ENCODE assay signal across 7 mouse cellular contexts in genomic region chr7:42642152-42643115, GRCm38 (mm10). TPM values are rescaled to one million over a fixed set of nuclear protein-coding genes. Genes with fewer than 3 reads are reported as not detected.
DNase-seq lines count a peak whose midpoint lies in the region; ATAC-seq and TF ChIP-seq lines count a peak whose summit lies in the region.
"Not testable (repeated sequence)": the region's sequence is repeated elsewhere in the genome, so short reads cannot be mapped to it uniquely, and the experiment has no call there.

TSS of gene Zfp976 (minus strand) at chr7:42642588.

- H3K9me3 ChIP-seq in embryonic facial prominence, embryonic 15.5 days (replicated peaks); limb, embryonic 10.5 days (replicated peaks); midbrain, embryonic 11.5 days (ENCODE audit: control insufficient read depth, low read length): not testable (repeated sequence)

- TF ChIP-seq POLR2A in bone marrow, adult 2 months (IDR thresholded peaks at IDR 0.05; ENCODE audit: borderline replicate concordance, control insufficient read depth, low read depth, low read length); kidney, adult 2 months (IDR thresholded peaks at IDR 0.05; ENCODE audit: low read depth, low read length); small intestine, adult 2 months (IDR thresholded peaks at IDR 0.05; ENCODE audit: low read depth, low read length): not testable (repeated sequence)

- H3K36me3 ChIP-seq in embryonic facial prominence, embryonic 15.5 days; kidney, adult 2 months (ENCODE audit: control insufficient read depth, insufficient read depth, low read length); limb, embryonic 10.5 days; midbrain, embryonic 11.5 days (ENCODE audit: control insufficient read depth, insufficient read depth, low read length); small intestine, adult 2 months (ENCODE audit: control insufficient read depth, insufficient read depth, low read length): not testable (repeated sequence)

- peak within 1 kb of the TSS; percentile 28; the same call in 1 of the 2 replicates for H3K9ac ChIP-seq in embryonic facial prominence, embryonic 15.5 days
- H3K9ac ChIP-seq in midbrain, embryonic 11.5 days (ENCODE audit: low read length) = peak within 1 kb of the TSS; percentile 27; the same call in 1 of the 2 replicates

- peak; percentile 74 for DNase-seq in heart, adult 8-10 months (ENCODE audit: low spot score)
- DNase-seq in kidney, adult 2 months = peak; percentile 86
- peak; percentile 70 for DNase-seq in limb, embryonic 10.5 days (ENCODE audit: low spot score)
- peak; percentile 91 for DNase-seq in midbrain, embryonic 11.5 days (ENCODE audit: low spot score, missing footprints)

- H3K4me3 ChIP-seq in bone marrow, adult 2 months (replicated peaks; ENCODE audit: control insufficient read depth, low read depth, low read length) = peak within 1 kb of the TSS; percentile 65
- H3K4me3 ChIP-seq in embryonic facial prominence, embryonic 15.5 days (replicated peaks) = peak within 1 kb of the TSS; percentile 47
- peak within 1 kb of the TSS; percentile 69 for H3K4me3 ChIP-seq in kidney, adult 2 months (ENCODE audit: insufficient read depth, low read depth, low read length)
- peak within 1 kb of the TSS; percentile 48 for H3K4me3 ChIP-seq in limb, embryonic 10.5 days
- peak within 1 kb of the TSS; percentile 28 for H3K4me3 ChIP-seq in midbrain, embryonic 11.5 days (ENCODE audit: low read depth, low read length)
- H3K4me3 ChIP-seq in small intestine, adult 2 months (ENCODE audit: low read depth, low read length) = peak within 1 kb of the TSS; percentile 73

- WGBS in bone marrow, adult 2 months = 3% methylated on average over 25 of the region's 25 CpGs
- WGBS in embryonic facial prominence, embryonic 15.5 days = 2% methylated on average over 25 of the region's 25 CpGs
- WGBS in kidney, adult 2 months = 3% methylated on average over 25 of the region's 25 CpGs
- 2% methylated on average over 25 of the region's 25 CpGs for WGBS in limb, embryonic 10.5 days
- WGBS in midbrain, embryonic 11.5 days = 3% methylated on average over 25 of the region's 25 CpGs
- WGBS in small intestine, adult 2 months = 2% methylated on average over 25 of the region's 25 CpGs

- peak; percentile 91 for ATAC-seq in embryonic facial prominence, embryonic 15.5 days (ENCODE audit: insufficient number of reproducible peaks, low FRiP score, low TSS enrichment, low read depth)
- ATAC-seq in midbrain, embryonic 11.5 days (ENCODE audit: low FRiP score) = peak; percentile 99

- not testable (repeated sequence) for H3K4me1 ChIP-seq in bone marrow, adult 2 months (ENCODE audit: control insufficient read depth, insufficient read depth, low read length); embryonic facial prominence, embryonic 15.5 days; kidney, adult 2 months (ENCODE audit: control insufficient read depth, insufficient read depth, low read length); limb, embryonic 10.5 days; midbrain, embryonic 11.5 days (ENCODE audit: control insufficient read depth, insufficient read depth, low read length); small intestine, adult 2 months (ENCODE audit: control insufficient read depth, insufficient read depth, insufficient read length, low read length)

- TF ChIP-seq CTCF in bone marrow, adult 2 months (IDR thresholded peaks at IDR 0.05; ENCODE audit: control insufficient read depth, insufficient read depth, low read length); kidney, adult 2 months (conservative IDR thresholded peaks at IDR 0.05; ENCODE audit: insufficient read depth, insufficient read length, low read depth, low read length); small intestine, adult 2 months (IDR thresholded peaks at IDR 0.05; ENCODE audit: extremely low read depth, insufficient read length, insufficient replicate concordance, low read depth, low read length): not testable (repeated sequence)

- H3K27me3 ChIP-seq in embryonic facial prominence, embryonic 15.5 days; kidney, adult 2 months (replicated peaks; ENCODE audit: control insufficient read depth, insufficient read depth, low read length); limb, embryonic 10.5 days (ENCODE audit: low read depth, poor library complexity, severe bottlenecking); midbrain, embryonic 11.5 days (ENCODE audit: control insufficient read depth, insufficient read depth, low read length); small intestine, adult 2 months (ENCODE audit: control insufficient read depth, insufficient read depth, low read length): not testable (repeated sequence)

- not testable (repeated sequence) for H3K27ac ChIP-seq in bone marrow, adult 2 months (ENCODE audit: control insufficient read depth, insufficient read depth, low read depth, low read length, poor library complexity); embryonic facial prominence, embryonic 15.5 days (replicated peaks); kidney, adult 2 months (ENCODE audit: insufficient read depth, low read depth, low read length); midbrain, embryonic 11.5 days (ENCODE audit: low read depth, low read length); small intestine, adult 2 months (ENCODE audit: insufficient read depth, low read depth, low read length)
- H3K27ac ChIP-seq in limb, embryonic 10.5 days = peak within 1 kb of the TSS; percentile 30; the same call in 1 of the 2 replicates

- peak within 1 kb of the TSS; percentile 45 for H3K4me2 ChIP-seq in embryonic facial prominence, embryonic 15.5 days (replicated peaks)
- peak within 1 kb of the TSS; percentile 36 for H3K4me2 ChIP-seq in midbrain, embryonic 11.5 days

RNA-seq across cellular contexts. Expression of gene Zfp976, which starts in this region (rescaled TPM):
- polyA plus RNA-seq in bone marrow, adult 2 months (2011; ENCODE audit: insufficient read depth, insufficient read length, low replicate concordance, missing spikeins) = 0.70 and 2.3 TPM in 2 replicates
- 2.2 and 2.9 TPM in 2 replicates for polyA plus RNA-seq in embryonic facial prominence, embryonic 15.5 days (2015; fragmentation: Nextera tagmentation; extraction: Ambion mirVana)
- total RNA-seq in heart, adult 8-10 months (2022) = 1 to 10 TPM; 2.3 to 2.9 (median 2.5) TPM
- 0.31 and 0.47 TPM in 2 replicates for polyA plus RNA-seq in kidney, adult 2 months (2012; rRNA removed)
- 4.5 and 6.0 TPM in 2 replicates for polyA plus RNA-seq in limb, embryonic 10.5 days (2016; fragmentation: Nextera tagmentation; extraction: Ambion mirVana)
- polyA plus RNA-seq in midbrain, embryonic 11.5 days (2014; fragmentation: Nextera tagmentation; extraction: Ambion mirVana) = 0.97 and 0.98 TPM in 2 replicates
- 0.05 TPM in 1 of 2 replicates, not detected in the other for polyA plus RNA-seq in small intestine, adult 2 months (2012; rRNA removed)

Comparison
In these comparisons a context has a peak if more than half of its experiments do, and no peak if none do; other contexts are left out.
1. Peak in DNase-seq and H3K4me3 ChIP-seq in kidney, adult 2 months; RNA of the gene not detected or under 1 TPM.
2. Peak in DNase-seq, ATAC-seq, H3K4me3 ChIP-seq, H3K9ac ChIP-seq and H3K4me2 ChIP-seq in midbrain, embryonic 11.5 days; RNA of the gene not detected or under 1 TPM.